In the genomic region with DNA sequence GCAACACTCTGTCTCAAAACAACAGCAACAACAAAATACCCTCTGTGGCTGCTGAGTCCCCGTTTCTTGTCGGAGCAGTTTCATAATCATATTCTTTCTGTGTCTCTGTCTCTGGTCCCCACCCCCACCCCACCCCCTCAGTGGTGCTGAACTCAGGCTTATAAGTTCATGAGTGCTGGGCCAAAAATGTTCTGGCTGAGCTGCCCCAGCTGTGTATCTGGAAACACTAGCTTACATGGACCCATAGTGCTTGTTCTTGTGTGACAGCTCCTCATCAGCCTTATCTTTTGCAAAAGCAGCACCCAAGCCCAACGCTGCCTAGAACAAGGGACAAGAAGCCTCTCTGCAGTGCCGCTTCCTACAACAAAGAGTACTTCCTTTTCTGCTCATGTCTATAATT, we compare ENCODE assay signal across 18 mouse cellular contexts. TPM values are rescaled to one million over a fixed set of nuclear protein-coding genes. Genes with fewer than 3 reads are reported as not detected.
DNase-seq lines count a peak whose midpoint lies in the region; ATAC-seq and TF ChIP-seq lines count a peak whose summit lies in the region.
"Had no signal": no experiment of that assay in that cellular context is flagged by ENCODE, and none has a peak within 500 bp of the region (broad histone marks: within the 10 kb centered on the region; RNA-seq: fewer than 3 reads in every experiment).

No protein-coding gene starts in this region.

- TF ChIP-seq CTCF in lung, embryonic 14.5 days (IDR thresholded peaks at IDR 0.05; ENCODE audit: low read depth): no peak
- no peak for TF ChIP-seq CTCF in intestine, postnatal 0 days (IDR thresholded peaks at IDR 0.05; ENCODE audit: low read depth)

- no peaks in the 10 kb centered on the region for H3K4me1 ChIP-seq in heart, embryonic 12.5 days (replicated peaks)
- H3K4me1 ChIP-seq in lung, embryonic 14.5 days (ENCODE audit: insufficient read depth): no peaks in the 10 kb centered on the region
- H3K4me1 ChIP-seq in intestine, postnatal 0 days (replicated peaks; ENCODE audit: control insufficient read depth, insufficient read depth, low read length): no peaks in the 10 kb centered on the region
- H3K4me1 ChIP-seq: forebrain, embryonic 13.5 days; limb, embryonic 10.5 days had no signal

- no peak overlapping the region for H3K27ac ChIP-seq in heart, embryonic 12.5 days (ENCODE audit: poor library complexity, severe bottlenecking)
- no peak overlapping the region for H3K27ac ChIP-seq in lung, embryonic 14.5 days (ENCODE audit: low read depth)
- H3K27ac ChIP-seq in intestine, postnatal 0 days (ENCODE audit: low read depth, low read length): no peak overlapping the region
- H3K27ac ChIP-seq: forebrain, embryonic 13.5 days; hindbrain, postnatal 0 days; limb, embryonic 10.5 days; liver, embryonic 13.5 days had no signal

- peaks cover 76% of the 10 kb centered on the region for H3K36me3 ChIP-seq in heart, embryonic 12.5 days
- peaks cover 78% of the 10 kb centered on the region for H3K36me3 ChIP-seq in lung, embryonic 14.5 days (ENCODE audit: insufficient read depth)
- H3K36me3 ChIP-seq in intestine, postnatal 0 days (ENCODE audit: control insufficient read depth, insufficient read depth): peaks cover 57% of the 10 kb centered on the region

- H3K9ac ChIP-seq in heart, embryonic 12.5 days: no peak overlapping the region
- no peak overlapping the region for H3K9ac ChIP-seq in lung, embryonic 14.5 days
- no peak overlapping the region for H3K9ac ChIP-seq in intestine, postnatal 0 days (ENCODE audit: low read depth, low read length)
- H3K9ac ChIP-seq: forebrain, embryonic 13.5 days; liver, embryonic 13.5 days had no signal

- no peak for ATAC-seq in heart, embryonic 12.5 days (ENCODE audit: insufficient number of reproducible peaks, low FRiP score)
- ATAC-seq in lung, embryonic 14.5 days (ENCODE audit: insufficient read depth): no peak
- ATAC-seq in erythroid progenitor cell, adult 5-6 weeks (replicated peaks; ENCODE audit: low FRiP score, poor library complexity, severe bottlenecking): no peak
- no peak for ATAC-seq in intestine, postnatal 0 days
- ATAC-seq: forebrain, embryonic 13.5 days; hindbrain, postnatal 0 days had no signal

- peak; percentile 57 to 73 for DNase-seq in heart, adult 18-20 months
- DNase-seq in urinary bladder, postnatal 14 days (ENCODE audit: low spot score): peak; percentile 21
- no peak for DNase-seq in urinary bladder, postnatal 25 days (ENCODE audit: low spot score)
- peak; percentile 37 for DNase-seq in lung, embryonic 14.5 days
- no peak for DNase-seq in urinary bladder, postnatal 4 days (ENCODE audit: low spot score in 2 of 2)
- DNase-seq: adrenal gland, adult 2 months; cerebellum, adult 11 months; cerebellum, postnatal 25 days; liver, embryonic 13.5 days; midbrain, embryonic 14.5 days; retina, postnatal 1 day; thymus, postnatal 36 days had no signal

- 82% methylated on average over 4 of the region's 4 CpGs for WGBS in heart, embryonic 12.5 days
- WGBS in lung, embryonic 14.5 days: 90% methylated on average over 4 of the region's 4 CpGs
- WGBS in intestine, postnatal 0 days: 81% methylated on average over 4 of the region's 4 CpGs

- H3K4me3 ChIP-seq in heart, embryonic 12.5 days: no peak overlapping the region
- no peak overlapping the region for H3K4me3 ChIP-seq in lung, embryonic 14.5 days (ENCODE audit: low read depth, low read length)
- no peak overlapping the region for H3K4me3 ChIP-seq in intestine, postnatal 0 days (ENCODE audit: low read depth, low read length)
- H3K4me3 ChIP-seq: forebrain, embryonic 13.5 days; limb, embryonic 10.5 days; liver, embryonic 13.5 days had no signal

- no peaks in the 10 kb centered on the region for H3K9me3 ChIP-seq in heart, embryonic 12.5 days (replicated peaks)
- H3K9me3 ChIP-seq in lung, embryonic 14.5 days (ENCODE audit: low read depth, low read length): no peaks in the 10 kb centered on the region
- H3K9me3 ChIP-seq in intestine, postnatal 0 days (ENCODE audit: control insufficient read depth): no peaks in the 10 kb centered on the region
- H3K9me3 ChIP-seq: forebrain, embryonic 13.5 days; limb, embryonic 10.5 days; liver, embryonic 13.5 days had no signal

- H3K4me2 ChIP-seq in heart, embryonic 12.5 days: no peak overlapping the region
- no peak overlapping the region for H3K4me2 ChIP-seq in lung, embryonic 14.5 days
- no peak overlapping the region for H3K4me2 ChIP-seq in intestine, postnatal 0 days (replicated peaks; ENCODE audit: low read depth)
- H3K4me2 ChIP-seq: forebrain, embryonic 13.5 days; liver, embryonic 13.5 days had no signal

- H3K27me3 ChIP-seq in heart, embryonic 12.5 days (replicated peaks): no peaks in the 10 kb centered on the region
- no peaks in the 10 kb centered on the region for H3K27me3 ChIP-seq in lung, embryonic 14.5 days (ENCODE audit: insufficient read depth, low read length)
- no peaks in the 10 kb centered on the region for H3K27me3 ChIP-seq in intestine, postnatal 0 days (replicated peaks; ENCODE audit: control insufficient read depth, insufficient read depth, low read length)
- H3K27me3 ChIP-seq: forebrain, embryonic 13.5 days; liver, embryonic 13.5 days had no signal

RNA-seq across cellular contexts. Expression of a gene that starts 18.6 kb away (rescaled TPM):
- under 1 TPM; 0.54 to 0.67 TPM for total RNA-seq in heart, adult 18-20 months (2021)
- polyA plus RNA-seq in heart, embryonic 12.5 days (2016; fragmentation: Nextera tagmentation; extraction: Ambion mirVana): 152 and 156 TPM in 2 replicates
- polyA plus RNA-seq in lung, embryonic 14.5 days (2014; fragmentation: Nextera tagmentation; extraction: Ambion mirVana): 247 and 251 TPM in 2 replicates
- 314 and 369 TPM in 2 replicates for total RNA-seq in erythroid progenitor cell, adult 5-6 weeks (2015; ENCODE audit: low replicate concordance)
- 254 and 369 TPM in 2 replicates for total RNA-seq in erythroid progenitor cell, adult 5-6 weeks (2017; ENCODE audit: low replicate concordance)
- polyA plus RNA-seq in intestine, postnatal 0 days (2015; fragmentation: Nextera tagmentation; extraction: Ambion mirVana): 41.4 and 52.7 TPM in 2 replicates

Comparison
In these comparisons a context has a peak if more than half of its experiments do, and no peak if none do; other contexts are left out.
1. DNase-seq: peak in heart, adult 18-20 months (2 of 2), urinary bladder, postnatal 14 days (single experiment) and lung, embryonic 14.5 days (single experiment); none in urinary bladder, postnatal 25 days (single experiment) and urinary bladder, postnatal 4 days (0 of 2).